Mouse (Mus musculus) CH12.LX (cell line): ENCODE measurements at regions not wholly inside any gene's neighbourhood (a gene's known extent, or its start where the extent isn't known, plus 50 kb on each side); places are given as distances from the start of the nearest gene placed in this dataset.

Source experiments
- DNase-seq: peaks from one replicate; pipeline ENCODE4 v3.0.0-alpha.2; 2013; ENCODE audit errors: extremely low read depth
- H3K27ac ChIP-seq: 2 replicates; pipeline ENCODE4 v1.5.1; 2012; ENCODE audit warnings: low read depth, mild to moderate bottlenecking, control low read depth, moderate library complexity; ENCODE audit not compliant: insufficient read depth
- H3K27me3 ChIP-seq: replicated peaks from 2 replicates; pipeline ENCODE3; 2012; ENCODE audit warnings: inconsistent platforms
- H3K36me3 ChIP-seq, 2 experiments: replicated peaks in 1 of 2; 2 replicates each; pipeline versions ENCODE3 to v1.6.1; 2012; ENCODE audit warnings: inconsistent platforms in 1 of 2, low read length in 1 of 2, mild to moderate bottlenecking in 1 of 2, mixed read lengths in 1 of 2, moderate library complexity in 1 of 2; ENCODE audit not compliant: control insufficient read depth in 1 of 2, insufficient read depth in 1 of 2
- H3K4me1 ChIP-seq, 2 experiments: 2 replicates each; pipeline ENCODE4 v1.6.1; 2012; ENCODE audit warnings: inconsistent platforms in 1 of 2, moderate library complexity in 1 of 2; ENCODE audit not compliant: insufficient read depth in 2 of 2, control insufficient read depth in 1 of 2
- H3K4me2 ChIP-seq: 2 replicates; pipeline ENCODE4 v1.6.1; 2012; ENCODE audit warnings: low read depth, mild to moderate bottlenecking, control low read depth; ENCODE audit not compliant: poor library complexity, insufficient read depth, severe bottlenecking
- H3K4me3 ChIP-seq, 3 experiments: fragments of 150-350 bp in 1 of 3; sonication (generic) in 1 of 3; replicated peaks in 1 of 3; 2 replicates each; pipeline versions ENCODE3 to v1.5.1; 2011 to 2012; ENCODE audit warnings: low read depth in 2 of 3, low read length in 2 of 3, mild to moderate bottlenecking in 2 of 3, moderate library complexity in 2 of 3, control low read depth in 1 of 3, improper control_type of control experiment in 1 of 3, inconsistent platforms in 1 of 3, mixed read lengths in 1 of 3; ENCODE audit not compliant: poor library complexity in 1 of 3
- H3K79me2 ChIP-seq: replicated peaks from 2 replicates; pipeline ENCODE4 v1.6.1; 2012; ENCODE audit warnings: mild to moderate bottlenecking, moderate library complexity; ENCODE audit not compliant: control insufficient read depth, poor library complexity, insufficient read depth, severe bottlenecking; ENCODE audit errors: extremely low read depth
- H3K9ac ChIP-seq: 2 replicates; pipeline ENCODE4 v1.6.1; 2012; ENCODE audit warnings: low read depth, mild to moderate bottlenecking, control low read depth, moderate library complexity; ENCODE audit not compliant: insufficient read depth
- H3K9me3 ChIP-seq: replicated peaks from 2 replicates; pipeline ENCODE3; 2012; ENCODE audit warnings: low read length, inconsistent platforms, mixed read lengths
- BHLHE40 ChIP-seq: IDR thresholded peaks from 2 replicates; pipeline ENCODE4 v1.6.1; 2011; ENCODE audit warnings: mild to moderate bottlenecking, low read depth, low read length, improper control_type of control experiment
- CHD1 ChIP-seq: IDR thresholded peaks from 2 replicates; pipeline ENCODE4 v1.6.1; 2012; ENCODE audit warnings: low read depth, low read length, improper control_type of control experiment, inconsistent platforms
- CHD2 ChIP-seq: IDR thresholded peaks from 2 replicates; pipeline ENCODE4 v1.6.1; 2011; ENCODE audit warnings: low read length, improper control_type of control experiment
- CTCF ChIP-seq, 2 experiments: IDR thresholded peaks in 1 of 2; conservative IDR thresholded peaks in 1 of 2; 2 replicates each; pipeline ENCODE4 v1.5.1; 2011 to 2012; ENCODE audit warnings: low read depth in 2 of 2, low read length in 2 of 2, improper control_type of control experiment in 1 of 2, inconsistent platforms in 1 of 2, mild to moderate bottlenecking in 1 of 2, moderate library complexity in 1 of 2
- E2F4 ChIP-seq: IDR thresholded peaks from 2 replicates; pipeline ENCODE4 v1.6.1; 2011; ENCODE audit warnings: low read depth, low read length, improper control_type of control experiment; ENCODE audit not compliant: insufficient replicate concordance
- ELF1 ChIP-seq: IDR thresholded peaks from 2 replicates; pipeline ENCODE4 v1.6.1; 2014; ENCODE audit warnings: low read depth, mild to moderate bottlenecking, inconsistent platforms, low read length, improper control_type of control experiment
- EP300 ChIP-seq: IDR thresholded peaks from 2 replicates; pipeline ENCODE4 v1.6.1; 2011; ENCODE audit warnings: low read length, improper control_type of control experiment
- ETS1 ChIP-seq: conservative IDR thresholded peaks from 2 replicates; pipeline ENCODE4 v1.6.1; 2012; ENCODE audit warnings: low read depth, mild to moderate bottlenecking, inconsistent platforms, low read length, improper control_type of control experiment, moderate library complexity
- GABPA ChIP-seq: IDR thresholded peaks from 2 replicates; pipeline ENCODE4 v1.6.1; 2012; ENCODE audit warnings: low read depth, low read length, improper control_type of control experiment, inconsistent platforms; ENCODE audit not compliant: insufficient replicate concordance
- JUN ChIP-seq: IDR thresholded peaks from 2 replicates; pipeline ENCODE4 v1.6.1; 2011; ENCODE audit warnings: low read depth, mild to moderate bottlenecking, low read length, improper control_type of control experiment, moderate library complexity; ENCODE audit not compliant: insufficient read depth
- JUND ChIP-seq: conservative IDR thresholded peaks from 2 replicates; pipeline ENCODE4 v1.6.1; 2011; ENCODE audit warnings: low read depth, low read length, improper control_type of control experiment
- MAFK ChIP-seq: IDR thresholded peaks from 2 replicates; pipeline ENCODE4 v1.6.1; 2011; ENCODE audit warnings: low read length, improper control_type of control experiment; ENCODE audit not compliant: insufficient replicate concordance
- MAX ChIP-seq: IDR thresholded peaks from 2 replicates; pipeline ENCODE4 v1.6.1; 2011; ENCODE audit warnings: low read length, improper control_type of control experiment
- MAZ ChIP-seq: IDR thresholded peaks from 2 replicates; pipeline ENCODE4 v1.6.1; 2012; ENCODE audit warnings: low read depth, mild to moderate bottlenecking, inconsistent platforms, low read length, improper control_type of control experiment, moderate library complexity
- MEF2A ChIP-seq: IDR thresholded peaks from 2 replicates; pipeline ENCODE4 v1.6.1; 2014; ENCODE audit warnings: low read depth, mild to moderate bottlenecking, inconsistent platforms, low read length, improper control_type of control experiment, borderline replicate concordance
- MXI1 ChIP-seq: IDR thresholded peaks from 2 replicates; pipeline ENCODE4 v1.6.1; 2011; ENCODE audit warnings: mild to moderate bottlenecking, low read depth, low read length, improper control_type of control experiment
- MYC ChIP-seq: IDR thresholded peaks from 2 replicates; pipeline ENCODE4 v1.6.1; 2011; ENCODE audit warnings: low read depth, mild to moderate bottlenecking, improper control_type of control experiment, low read length
- NELFE ChIP-seq: IDR thresholded peaks from 2 replicates; pipeline ENCODE4 v1.6.1; 2011; ENCODE audit warnings: low read depth, low read length, improper control_type of control experiment
- NRF1 ChIP-seq: IDR thresholded peaks from 2 replicates; pipeline ENCODE4 v1.6.1; 2014; ENCODE audit warnings: low read depth, mild to moderate bottlenecking, inconsistent platforms, low read length, improper control_type of control experiment, moderate library complexity
- POLR2A ChIP-seq: IDR thresholded peaks from 2 replicates; pipeline ENCODE4 v1.6.1; 2011; ENCODE audit warnings: low read depth, mild to moderate bottlenecking, improper control_type of control experiment, low read length
- RCOR1 ChIP-seq: conservative IDR thresholded peaks from 2 replicates; pipeline ENCODE4 v1.6.1; 2012; ENCODE audit warnings: low read depth, mild to moderate bottlenecking, inconsistent platforms, low read length, improper control_type of control experiment
- SIN3A ChIP-seq: IDR thresholded peaks from 2 replicates; pipeline ENCODE4 v1.6.1; 2012; ENCODE audit warnings: low read length, improper control_type of control experiment, inconsistent platforms
- SMC3 ChIP-seq: IDR thresholded peaks from 2 replicates; pipeline ENCODE4 v1.6.1; 2011; ENCODE audit warnings: low read depth, low read length, improper control_type of control experiment
- TCF12 ChIP-seq: IDR thresholded peaks from 2 replicates; pipeline ENCODE4 v1.6.1; 2014; ENCODE audit warnings: low read depth, mild to moderate bottlenecking, inconsistent platforms, low read length, improper control_type of control experiment
- UBTF ChIP-seq: IDR thresholded peaks from 2 replicates; pipeline ENCODE4 v1.6.1; 2012; ENCODE audit warnings: low read depth, mild to moderate bottlenecking, inconsistent platforms, low read length, improper control_type of control experiment, moderate library complexity
- USF2 ChIP-seq: conservative IDR thresholded peaks from 2 replicates; pipeline ENCODE4 v1.6.1; 2011; ENCODE audit warnings: low read depth, low read length, improper control_type of control experiment
- dilution Hi-C: fragments of 300-500 bp; cut with MboI; formaldehyde crosslinking; loops from 2 replicates; pipeline ENCODE4 v1.14.3; 2020; ENCODE audit warnings: low sequenced_read_pairs; ENCODE audit not compliant: extremely low pct_unique_long_range_greater_than_20kb, extremely low pct_ligation_motif_present
- in situ Hi-C: fragments of 300-500 bp; cut with MboI; formaldehyde crosslinking; loops from 3 replicates; pipeline ENCODE4 v1.14.3; 2019; ENCODE audit warnings: low sequenced_read_pairs, low pct_ligation_motif_present, low pct_unique_long_range_greater_than_20kb, mixed read lengths

- Histone ChIP-seq H3K4me1 (no peaks in the 10 kb centered on the region), H3K27ac (no peak overlapping the region), H3K4me2 (no peak overlapping the region), H3K27me3 (no peaks in the 10 kb centered on the region), H3K79me2 (no peaks in the 10 kb centered on the region), H3K9ac (no peak overlapping the region), H3K9me3 (no peaks in the 10 kb centered on the region), H3K36me3 (no peaks in the 10 kb centered on the region), H3K4me3 (no peak overlapping the region)
- no peak for DNase-seq
- in situ Hi-C loops (no loop called here), dilution Hi-C loops (no loop called here)
- TF ChIP-seq MYC (no peak), NELFE (no peak), MAX (no peak), CHD2 (no peak), RCOR1 (no peak), CTCF (conservative IDR thresholded peaks at IDR 0.05 in 1 of 2, IDR thresholded peaks at IDR 0.05 in 1 of 2; ENCODE audit: low read depth in 2 of 2, low read length in 2 of 2) (no peak), BHLHE40 (no peak), POLR2A (no peak), MEF2A (no peak), MXI1 (no peak), SMC3 (no peak)
Measured at GRCm38 (mm10) chr13:112216084-112216483, 72.2 kb upstream of the Ankrd55 start.

- Histone ChIP-seq H3K27ac (no peak overlapping the region), H3K4me3 (no peak overlapping the region), H3K9me3 (no peaks in the 10 kb centered on the region), H3K36me3 (no peaks in the 10 kb centered on the region), H3K4me2 (no peak overlapping the region), H3K9ac (no peak overlapping the region), H3K27me3 (no peaks in the 10 kb centered on the region), H3K79me2 (no peaks in the 10 kb centered on the region), H3K4me1 (no peaks in the 10 kb centered on the region)
- dilution Hi-C loops (no loop called here), in situ Hi-C loops (no loop called here)
- no peak for TF ChIP-seq UBTF
- TF ChIP-seq NRF1: no peak
- TF ChIP-seq ETS1: no peak
- TF ChIP-seq USF2: no peak
- no peak for TF ChIP-seq POLR2A
- no peak for TF ChIP-seq E2F4
- no peak for DNase-seq
Measured at GRCm38 (mm10) chr13:112218389-112218788, 69.9 kb upstream of the Ankrd55 start.

GRCm38 (mm10) chr13:112220184-112220583 lies 68.1 kb upstream of the Ankrd55 start:
- in situ Hi-C loops: no loop called here
- Histone ChIP-seq H3K4me3 (no peak overlapping the region), H3K79me2 (no peaks in the 10 kb centered on the region), H3K4me2 (no peak overlapping the region), H3K4me1 (no peaks in the 10 kb centered on the region), H3K27me3 (no peaks in the 10 kb centered on the region), H3K9me3 (no peaks in the 10 kb centered on the region), H3K27ac (no peak overlapping the region), H3K9ac (no peak overlapping the region), H3K36me3 (no peaks in the 10 kb centered on the region)
- no peak for TF ChIP-seq MAZ
- no peak for TF ChIP-seq TCF12
- TF ChIP-seq MEF2A: no peak
- no peak for TF ChIP-seq SIN3A
- TF ChIP-seq CHD1: no peak
- TF ChIP-seq USF2: no peak
- TF ChIP-seq JUND: no peak
- TF ChIP-seq MAX: no peak
- TF ChIP-seq GABPA: no peak
- no peak for TF ChIP-seq ELF1
- no peak for TF ChIP-seq MAFK
- TF ChIP-seq JUN: no peak
- TF ChIP-seq EP300: no peak
- TF ChIP-seq UBTF: no peak
- DNase-seq: no peak
- dilution Hi-C loops: no loop called here
